Mouse (Mus musculus): ENCODE measurements at regions not wholly inside any gene's neighbourhood (a gene's known extent, or its start where the extent isn't known, plus 50 kb on each side); places are given as distances from the start of the nearest gene placed in this dataset.

DNA sequence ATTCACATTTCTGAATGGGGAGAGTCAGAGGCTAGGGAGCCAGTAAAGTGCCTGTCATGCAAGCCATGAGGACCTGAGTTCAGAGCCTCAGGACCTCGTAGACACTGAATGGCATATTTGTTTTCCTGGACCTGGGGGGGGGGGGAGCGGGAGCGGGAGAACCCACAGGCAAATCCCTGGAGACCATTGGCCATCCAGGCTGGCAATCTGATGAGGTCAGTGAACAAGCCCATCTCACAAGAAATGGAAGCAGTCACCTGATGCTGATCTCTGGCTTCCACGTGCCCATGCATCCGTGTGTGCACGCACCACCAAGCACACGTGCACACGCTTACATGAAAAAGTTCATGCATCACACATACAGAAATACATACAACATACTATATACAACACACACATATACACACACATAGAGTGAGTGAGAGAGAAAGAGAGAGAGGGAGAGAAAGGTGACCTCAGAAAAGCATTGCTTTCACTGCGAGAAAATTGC, 196.2 kb downstream of the Dusp6 start:
- peaks cover 7% of the 10 kb centered on the region for H3K4me1 ChIP-seq (ENCODE audit: control insufficient read depth, insufficient read depth, low read length)
- H3K27ac ChIP-seq (ENCODE audit: insufficient read depth, low read length): no peak overlapping the region
- H3K27me3 ChIP-seq (ENCODE audit: control insufficient read depth, insufficient read depth, low read length, poor library complexity, severe bottlenecking): no peaks in the 10 kb centered on the region

GRCm38 (mm10) chr10:99459823-99460361, 196.9 kb downstream of the Dusp6 start:
- H3K4me1 ChIP-seq (ENCODE audit: control insufficient read depth, insufficient read depth, low read length): peaks cover 7% of the 10 kb centered on the region
- H3K9me3 ChIP-seq (replicated peaks; ENCODE audit: control insufficient read depth, insufficient read depth, low read length, poor library complexity, severe bottlenecking): no peaks in the 10 kb centered on the region; the same call in 1 of the 2 replicates
- TF ChIP-seq POLR2A (IDR thresholded peaks at IDR 0.05; ENCODE audit: insufficient read depth, low read length): no peak
- TF ChIP-seq CTCF (IDR thresholded peaks at IDR 0.05; ENCODE audit: low read depth, low read length): peak; percentile 19
- TF ChIP-seq EP300 (IDR thresholded peaks at IDR 0.05; ENCODE audit: insufficient read depth, low read depth, low read length): peak; percentile 58; the same call in 1 of the 2 replicates
- peak overlapping the region; percentile 45; the same call in 1 of the 2 replicates for H3K4me3 ChIP-seq (ENCODE audit: low read depth, low read length)
- H3K27me3 ChIP-seq (ENCODE audit: control insufficient read depth, insufficient read depth, low read length, poor library complexity, severe bottlenecking): no peaks in the 10 kb centered on the region
- H3K36me3 ChIP-seq (ENCODE audit: control insufficient read depth, insufficient read depth, low read length, poor library complexity, severe bottlenecking): no peaks in the 10 kb centered on the region
- peak overlapping the region; percentile 58 for H3K27ac ChIP-seq (ENCODE audit: insufficient read depth, low read length)
- H3K9ac ChIP-seq (ENCODE audit: low read depth, poor library complexity, severe bottlenecking): peak overlapping the region; percentile 47

More for the DNA sequence above, 196.2 kb downstream of the Dusp6 start:
- TF ChIP-seq POLR2A (IDR thresholded peaks at IDR 0.05; ENCODE audit: insufficient read depth, low read length): no peak
- H3K4me3 ChIP-seq (ENCODE audit: low read depth, low read length): no peak overlapping the region
- H3K9me3 ChIP-seq (replicated peaks; ENCODE audit: control insufficient read depth, insufficient read depth, low read length, poor library complexity, severe bottlenecking): no peaks in the 10 kb centered on the region; the same call in 1 of the 2 replicates
- no peak overlapping the region; the same call in 1 of the 2 replicates for H3K9ac ChIP-seq (ENCODE audit: low read depth, poor library complexity, severe bottlenecking)
- no peaks in the 10 kb centered on the region for H3K36me3 ChIP-seq (ENCODE audit: control insufficient read depth, insufficient read depth, low read length, poor library complexity, severe bottlenecking)

DNA sequence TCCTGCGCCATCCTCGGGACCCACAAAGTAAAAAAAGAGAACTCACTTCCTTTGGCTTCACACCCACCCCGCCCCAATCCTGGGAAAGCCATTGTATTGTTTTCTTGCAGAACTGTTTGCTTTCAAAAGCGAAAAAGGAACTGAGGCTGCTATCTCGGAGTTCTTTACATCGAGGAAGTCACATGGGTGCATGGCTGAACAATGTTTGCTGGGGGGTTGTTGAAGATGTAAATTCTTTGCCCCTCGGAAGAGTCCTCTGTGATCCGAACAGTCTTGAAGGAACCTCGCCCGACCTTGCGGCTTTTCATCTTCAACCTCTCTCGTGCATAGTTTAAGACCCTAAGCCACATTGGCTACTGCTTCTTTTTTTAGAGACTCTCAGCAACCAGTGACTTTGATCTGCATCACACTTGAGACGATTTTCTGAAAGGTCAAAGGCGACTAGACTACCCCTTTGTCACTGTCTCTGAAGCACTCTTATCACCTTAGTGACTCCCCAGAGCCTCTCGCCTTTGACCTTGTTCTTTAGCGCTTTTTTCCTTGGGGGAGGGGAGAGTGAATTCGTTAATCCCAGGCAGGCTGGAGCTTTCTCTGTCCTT, 197.9 kb downstream of the Dusp6 start:
- Histone ChIP-seq H3K9ac (ENCODE audit: low read depth, poor library complexity, severe bottlenecking) (no peak overlapping the region), H3K27me3 (ENCODE audit: control insufficient read depth, insufficient read depth, low read length, poor library complexity, severe bottlenecking) (peaks cover 2% of the 10 kb centered on the region), H3K9me3 (replicated peaks; ENCODE audit: control insufficient read depth, insufficient read depth, low read length, poor library complexity, severe bottlenecking) (no peaks in the 10 kb centered on the region; the same call in 1 of the 2 replicates), H3K4me1 (ENCODE audit: control insufficient read depth, insufficient read depth, low read length) (peaks cover 7% of the 10 kb centered on the region), H3K27ac (ENCODE audit: insufficient read depth, low read length) (peak overlapping the region; percentile 90), H3K36me3 (ENCODE audit: control insufficient read depth, insufficient read depth, low read length, poor library complexity, severe bottlenecking) (no peaks in the 10 kb centered on the region), H3K4me3 (ENCODE audit: low read depth, low read length) (peak overlapping the region; percentile 20)
- peak; percentile 57 for TF ChIP-seq EP300 (IDR thresholded peaks at IDR 0.05; ENCODE audit: insufficient read depth, low read depth, low read length)
- no peak for TF ChIP-seq CTCF (IDR thresholded peaks at IDR 0.05; ENCODE audit: low read depth, low read length)

DNA sequence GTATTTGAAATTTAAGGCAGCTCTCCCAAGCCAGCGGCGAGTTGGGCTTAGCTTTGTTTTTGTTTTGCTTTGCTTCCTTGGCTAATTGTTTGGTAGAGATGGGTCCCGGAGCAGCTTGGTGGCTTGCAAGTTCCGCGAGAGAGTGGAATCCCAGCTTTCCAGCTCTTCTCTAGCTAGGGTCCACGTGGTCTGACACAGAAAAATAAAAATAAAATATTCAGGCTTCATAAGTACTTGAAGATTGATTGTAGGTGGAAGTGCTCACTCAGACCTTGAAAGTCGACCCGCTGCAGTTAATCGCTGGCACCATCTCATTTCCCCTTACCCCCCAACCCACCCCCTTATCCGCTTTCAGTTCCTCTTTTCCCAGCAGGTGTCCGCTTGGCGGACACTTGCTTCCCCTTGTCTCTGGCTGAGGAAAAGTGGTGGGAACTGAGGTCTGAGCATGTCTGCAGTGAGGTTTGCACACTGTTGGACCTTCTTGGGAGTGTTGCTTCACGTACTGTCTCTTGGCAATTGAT, 198.5 kb downstream of the Dusp6 start:
- TF ChIP-seq CTCF (IDR thresholded peaks at IDR 0.05; ENCODE audit: low read depth, low read length) (no peak), EP300 (IDR thresholded peaks at IDR 0.05; ENCODE audit: insufficient read depth, low read depth, low read length) (no peak), POLR2A (IDR thresholded peaks at IDR 0.05; ENCODE audit: insufficient read depth, low read length) (no peak)
- Histone ChIP-seq H3K36me3 (ENCODE audit: control insufficient read depth, insufficient read depth, low read length, poor library complexity, severe bottlenecking) (no peaks in the 10 kb centered on the region), H3K4me3 (ENCODE audit: low read depth, low read length) (peak overlapping the region; percentile 20), H3K27me3 (ENCODE audit: control insufficient read depth, insufficient read depth, low read length, poor library complexity, severe bottlenecking) (peaks cover 2% of the 10 kb centered on the region), H3K9ac (ENCODE audit: low read depth, poor library complexity, severe bottlenecking) (no peak overlapping the region; the same call in 1 of the 2 replicates), H3K27ac (ENCODE audit: insufficient read depth, low read length) (peak overlapping the region; percentile 90), H3K9me3 (replicated peaks; ENCODE audit: control insufficient read depth, insufficient read depth, low read length, poor library complexity, severe bottlenecking) (no peaks in the 10 kb centered on the region; the same call in 1 of the 2 replicates), H3K4me1 (ENCODE audit: control insufficient read depth, insufficient read depth, low read length) (peaks cover 7% of the 10 kb centered on the region)

DNA sequence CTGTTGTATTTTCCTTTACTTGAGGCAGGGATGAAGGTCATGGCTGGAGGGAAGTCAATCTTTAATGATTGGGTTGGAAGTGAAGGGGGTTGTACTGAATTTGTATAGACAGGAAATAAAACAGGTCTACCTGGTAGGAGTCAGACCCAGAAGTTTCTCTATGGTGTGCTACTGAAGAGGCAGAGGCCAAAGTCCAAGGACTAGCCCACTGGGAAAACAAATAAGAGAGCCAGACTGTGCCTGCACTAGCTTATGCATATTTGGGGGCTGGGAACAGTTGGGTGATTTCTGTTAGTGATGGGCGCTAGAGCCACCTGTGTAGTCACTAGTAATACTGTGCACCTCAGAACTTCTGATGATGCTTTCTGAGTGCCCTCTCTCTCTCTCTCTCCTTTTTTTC, 203.7 kb downstream of the Dusp6 start:
- Histone ChIP-seq H3K4me1 (ENCODE audit: control insufficient read depth, insufficient read depth, low read length) (peaks cover 8% of the 10 kb centered on the region), H3K27ac (ENCODE audit: insufficient read depth, low read length) (no peak overlapping the region), H3K36me3 (ENCODE audit: control insufficient read depth, insufficient read depth, low read length, poor library complexity, severe bottlenecking) (no peaks in the 10 kb centered on the region), H3K4me3 (ENCODE audit: low read depth, low read length) (no peak overlapping the region), H3K27me3 (ENCODE audit: control insufficient read depth, insufficient read depth, low read length, poor library complexity, severe bottlenecking) (peaks cover 2% of the 10 kb centered on the region), H3K9ac (ENCODE audit: low read depth, poor library complexity, severe bottlenecking) (no peak overlapping the region), H3K9me3 (replicated peaks; ENCODE audit: control insufficient read depth, insufficient read depth, low read length, poor library complexity, severe bottlenecking) (no peaks in the 10 kb centered on the region; the same call in 1 of the 2 replicates)
- TF ChIP-seq POLR2A (IDR thresholded peaks at IDR 0.05; ENCODE audit: insufficient read depth, low read length) (no peak), EP300 (IDR thresholded peaks at IDR 0.05; ENCODE audit: insufficient read depth, low read depth, low read length) (no peak), CTCF (IDR thresholded peaks at IDR 0.05; ENCODE audit: low read depth, low read length) (no peak)

- no peak for TF ChIP-seq POLR2A (IDR thresholded peaks at IDR 0.05; ENCODE audit: insufficient read depth, low read length)
- TF ChIP-seq EP300 (IDR thresholded peaks at IDR 0.05; ENCODE audit: insufficient read depth, low read depth, low read length): no peak
- TF ChIP-seq CTCF (IDR thresholded peaks at IDR 0.05; ENCODE audit: low read depth, low read length): no peak
- no peaks in the 10 kb centered on the region; the same call in 1 of the 2 replicates for H3K9me3 ChIP-seq (replicated peaks; ENCODE audit: control insufficient read depth, insufficient read depth, low read length, poor library complexity, severe bottlenecking)
- H3K9ac ChIP-seq (ENCODE audit: low read depth, poor library complexity, severe bottlenecking): no peak overlapping the region
- H3K4me1 ChIP-seq (ENCODE audit: control insufficient read depth, insufficient read depth, low read length): peaks cover 14% of the 10 kb centered on the region
- no peaks in the 10 kb centered on the region for H3K36me3 ChIP-seq (ENCODE audit: control insufficient read depth, insufficient read depth, low read length, poor library complexity, severe bottlenecking)
- no peak overlapping the region for H3K27ac ChIP-seq (ENCODE audit: insufficient read depth, low read length)
- peaks cover 2% of the 10 kb centered on the region for H3K27me3 ChIP-seq (ENCODE audit: control insufficient read depth, insufficient read depth, low read length, poor library complexity, severe bottlenecking)
- H3K4me3 ChIP-seq (ENCODE audit: low read depth, low read length): no peak overlapping the region
Measured at GRCm38 (mm10) chr10:99467319-99467842, 204.3 kb downstream of the Dusp6 start.

All from ES-Bruce4 (cell line).